Mouse (Mus musculus) cerebellum, adult 11 months (tissue): ENCODE results near the gene Gm21750.
"Not testable (repeated sequence)": the region's sequence is repeated elsewhere in the genome, so short reads cannot be mapped to it uniquely, and the experiment has no call there.

Source experiments
- DNase-seq: peaks from one replicate; pipeline ENCODE4 v3.0.0; 2022

Gene Gm21750

DNA sequence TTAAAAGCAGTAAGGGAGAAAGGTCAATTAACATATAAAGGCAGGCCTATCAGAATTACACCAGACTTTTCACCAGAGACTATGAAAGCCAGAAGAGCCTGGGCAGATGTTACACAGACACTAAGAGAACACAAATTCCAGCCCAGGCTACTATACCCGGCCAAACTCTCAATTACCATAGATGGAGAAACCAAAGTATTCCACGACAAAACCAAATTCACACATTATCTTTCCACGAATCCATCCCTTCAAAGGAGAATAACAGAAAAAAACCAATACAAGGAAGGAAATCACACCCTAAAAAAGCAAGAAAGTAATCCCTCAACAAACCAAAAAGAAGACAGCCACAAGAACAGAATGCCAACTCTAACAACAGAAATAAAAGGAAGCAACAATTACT, at the start of gene Gm21750:
TSS of gene Gm21750 (plus strand) at position 301 of the 400 bp plus-strand sequence.
- not testable (repeated sequence) for DNase-seq

DNA sequence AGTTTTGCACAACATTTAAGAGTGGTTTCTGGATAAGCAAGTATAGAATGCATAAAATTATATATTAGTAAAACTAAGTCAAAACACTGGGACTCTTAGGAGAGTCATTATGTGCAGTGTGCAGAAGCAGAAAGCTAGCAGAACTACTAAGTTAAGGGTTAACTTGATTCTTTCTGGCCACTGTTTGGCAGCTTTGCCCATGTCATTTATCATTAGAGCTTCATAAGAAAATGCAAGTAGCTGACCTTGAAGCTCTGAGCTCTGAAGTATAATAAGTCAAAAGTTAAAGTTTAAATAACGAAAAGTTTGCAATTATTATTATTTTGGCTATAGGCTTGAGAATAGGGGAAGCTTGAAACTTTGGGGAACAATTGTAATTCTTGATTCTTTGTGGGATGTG, 46.1 kb upstream of the Gm21750 start:
- DNase-seq: not testable (repeated sequence)

GRCm38 (mm10) chr14:73620880-73621279, 40.1 kb upstream of the Gm21750 start:
- no peak for DNase-seq

- DNase-seq: no peak
Measured at GRCm38 (mm10) chr14:73622988-73623387, 38.0 kb upstream of the Gm21750 start.

DNA sequence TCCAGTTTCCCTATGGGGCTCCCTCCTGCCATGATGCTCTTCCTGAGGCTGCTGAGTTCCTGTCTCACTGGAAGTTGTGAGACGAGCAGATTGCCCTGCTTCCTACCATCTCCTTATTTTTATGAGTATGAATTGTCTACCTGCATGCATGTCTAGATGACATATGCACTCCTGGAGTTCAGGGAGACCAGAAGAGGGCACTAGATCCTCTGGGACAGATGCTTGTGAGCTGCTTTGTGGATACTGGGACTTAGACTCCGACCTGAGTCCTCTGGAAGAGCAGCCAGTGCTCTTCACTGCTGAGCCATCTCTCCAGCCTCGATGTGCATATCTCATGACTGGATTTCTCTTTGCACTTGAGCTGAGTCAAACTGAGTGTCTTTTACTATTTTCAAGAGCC, 35.6 kb upstream of the Gm21750 start:
- no peak for DNase-seq

DNA sequence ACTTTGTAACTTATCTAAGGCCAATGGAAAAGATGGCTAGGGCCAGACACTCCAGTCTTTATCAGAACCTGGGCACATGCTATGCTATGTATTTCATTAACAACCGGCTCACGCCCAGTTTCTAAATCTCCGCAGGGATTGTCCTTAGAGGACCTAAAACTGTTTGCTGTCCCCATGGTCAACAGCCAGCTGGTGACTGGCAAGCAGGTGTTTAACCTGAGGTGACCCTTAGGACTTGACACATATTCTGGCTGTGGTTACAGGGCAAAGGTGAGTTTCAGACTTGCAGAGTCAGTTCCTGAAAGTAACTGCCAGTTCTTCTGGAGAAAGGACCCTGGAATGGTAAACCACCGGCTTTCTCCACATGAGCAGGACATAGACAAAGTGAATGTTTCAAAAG, 29.5 kb upstream of the Gm21750 start:
- no peak for DNase-seq

DNA sequence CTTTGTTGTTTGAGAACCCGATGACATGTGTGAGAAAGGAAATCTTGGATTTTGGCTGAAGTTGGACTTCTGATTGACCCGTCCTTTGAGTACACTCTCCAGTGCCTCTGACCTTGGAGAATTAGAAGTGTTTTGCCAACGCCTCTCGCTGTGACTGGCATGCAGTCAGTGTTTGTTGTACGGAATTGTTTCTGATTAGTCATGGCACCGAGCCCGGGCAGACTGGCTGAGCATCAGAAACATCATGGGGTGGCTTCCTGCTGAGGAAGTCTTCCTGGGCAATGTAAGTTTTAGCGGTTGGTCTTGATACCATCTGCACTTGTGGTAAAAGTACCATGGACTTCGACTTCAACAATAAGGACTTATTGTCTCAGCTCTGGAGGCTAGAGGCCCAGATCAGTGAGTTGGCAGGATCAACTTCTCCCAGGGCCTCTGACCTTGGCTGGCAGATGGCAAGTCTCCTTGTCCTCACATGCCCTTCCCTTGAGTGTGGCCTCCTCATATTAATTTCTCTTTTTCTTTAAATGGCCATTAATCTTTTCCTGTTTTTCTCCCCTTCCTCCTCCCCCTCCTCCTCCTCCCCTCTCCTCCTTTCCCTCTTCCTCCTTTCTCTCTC, 28.3 kb upstream of the Gm21750 start:
- peak; percentile 35 for DNase-seq

GRCm38 (mm10) chr14:73634356-73634755, 26.7 kb upstream of the Gm21750 start:
- no peak for DNase-seq

GRCm38 (mm10) chr14:73637460-73637859, 23.6 kb upstream of the Gm21750 start:
- DNase-seq: no peak

DNA sequence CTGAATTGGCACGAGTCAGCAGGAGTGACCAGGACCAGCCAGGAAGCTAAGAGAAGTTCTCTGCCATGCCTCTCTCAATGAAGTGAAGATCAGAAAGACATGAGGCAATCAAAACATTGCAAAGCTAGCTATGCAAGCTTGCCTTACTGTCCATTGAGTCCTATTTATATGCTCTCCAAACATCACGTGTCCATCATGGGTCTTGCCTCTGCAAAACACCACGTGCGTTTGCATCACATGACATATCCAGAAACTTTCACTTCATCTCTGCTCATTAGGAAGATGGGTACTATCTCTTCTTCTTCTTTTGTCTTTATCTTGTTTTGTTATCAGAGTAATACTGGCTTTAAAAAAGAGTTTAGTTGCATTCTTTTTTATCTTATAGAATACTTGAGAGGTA, 10.8 kb upstream of the Gm21750 start:
- DNase-seq: no peak

GRCm38 (mm10) chr14:73670091-73670490, 9.1 kb downstream of the Gm21750 start:
- no peak for DNase-seq

DNA sequence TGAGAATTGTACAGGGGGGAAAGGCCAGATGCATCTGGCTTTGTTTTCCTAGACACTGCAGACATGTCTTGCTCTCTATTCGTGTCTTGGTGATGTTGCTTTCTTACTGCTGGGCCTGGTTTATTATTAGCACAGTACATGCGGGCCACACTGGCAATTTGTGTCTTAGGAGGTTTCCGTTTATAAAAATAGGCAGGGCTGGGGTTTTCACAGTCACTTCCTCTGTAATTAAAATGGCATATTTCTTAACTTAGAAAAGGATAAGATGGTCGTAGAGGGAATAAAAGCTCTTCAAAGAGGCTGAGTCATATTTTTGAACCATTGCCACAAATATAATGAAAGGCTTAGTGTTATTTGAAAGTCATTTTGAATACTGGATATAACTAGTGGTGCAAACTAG, 26.7 kb downstream of the Gm21750 start:
- no peak for DNase-seq

- no peak for DNase-seq
Measured at GRCm38 (mm10) chr14:73688427-73688826, 27.4 kb downstream of the Gm21750 start.

DNA sequence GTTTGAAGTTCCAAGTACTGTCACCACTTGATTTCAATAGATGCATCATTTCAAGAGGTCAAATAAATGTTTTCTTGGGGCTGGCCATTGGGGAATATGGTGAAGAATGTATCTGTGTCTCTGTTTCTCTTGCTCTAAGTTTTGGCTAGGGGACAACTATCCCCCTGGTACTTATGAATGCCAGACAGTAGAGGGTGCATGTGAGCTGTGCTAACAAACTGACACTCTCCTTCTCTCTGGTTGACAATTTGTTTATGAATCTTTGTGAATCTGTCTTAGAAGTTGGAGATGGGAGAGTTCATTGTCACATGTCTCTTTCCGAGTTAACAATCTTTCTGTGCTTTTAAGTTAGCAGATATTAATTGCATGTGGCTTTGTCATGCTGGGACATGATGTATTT, 39.2 kb downstream of the Gm21750 start:
- DNase-seq: no peak

GRCm38 (mm10) chr14:73709412-73710110, 48.5 kb downstream of the Gm21750 start:
- no peak for DNase-seq
